Mouse (Mus musculus) megakaryocyte, embryonic 14.5 days (primary cell): ENCODE results near the gene Ankrd54.

Source experiments
- FLI1 ChIP-seq: IDR thresholded peaks from 2 replicates; pipeline ENCODE4 v1.6.1; 2012; ENCODE audit warnings: low read length, inconsistent platforms, mixed read lengths
- GATA1 ChIP-seq: IDR thresholded peaks from 3 replicates; pipeline ENCODE4 v1.6.1; 2012; ENCODE audit warnings: mixed read lengths, low read length, inconsistent platforms, borderline replicate concordance

GRCm38 (mm10) chr15:79063160-79063740 is 557 bp upstream of the Ankrd54 start:
- no peak for TF ChIP-seq GATA1
- no peak for TF ChIP-seq FLI1
